Mouse (Mus musculus) Patski (cell line): Measurements from ENCODE around the gene Usp16. TPM values are rescaled to one million over a fixed set of nuclear protein-coding genes. Genes with fewer than 3 reads are reported as not detected.
A peak's percentile ranks its signal among the peaks of the same experiment; 100 is the strongest.

ENCODE experiments used
- ATAC-seq: fragments of 100-300 bp; one replicate; pipeline ENCODE4 v1.8.0; 2021
- CTCF ChIA-PET: fragments of 350-600 bp; sonication (Branson Sonifier 250); formaldehyde crosslinking; loops from one replicate; lab custom pipeline; 2022; ENCODE audit warnings: inconsistent platforms; lab: Charles Lee
- POLR2A ChIA-PET: fragments of 350-600 bp; sonication (Branson Sonifier 250); formaldehyde crosslinking; loops from one replicate; lab custom pipeline; 2022; ENCODE audit warnings: antibody characterized with exemption, inconsistent platforms; lab: Charles Lee
- DNase-seq: peaks from one replicate; pipeline ENCODE4 v3.0.0-alpha.2; 2011; ENCODE audit warnings: low read depth, low spot score
- H3K27me3 ChIP-seq: fragments of 371-371 bp; one replicate; pipeline ENCODE4 v1.5.1; 2021
- CTCF ChIP-seq: fragments of 100-300 bp; IDR thresholded peaks from one replicate; pipeline ENCODE4 v1.5.1; 2021
- in situ Hi-C: fragments of 300-500 bp; cut with MboI; formaldehyde crosslinking; loops from 3 replicates; pipeline ENCODE4 v1.11.1; 2018; ENCODE audit warnings: low pct_unique_long_range_greater_than_20kb, mixed read lengths
- polyA plus RNA-seq: library from polyadenylated mRNA; unstranded; gene quantifications from one replicate; pipeline ENCODE4 v1.2.3, GENCODE M21; 2021

Usp16 gene
- polyA plus RNA-seq, result 60.8 TPM

DNA sequence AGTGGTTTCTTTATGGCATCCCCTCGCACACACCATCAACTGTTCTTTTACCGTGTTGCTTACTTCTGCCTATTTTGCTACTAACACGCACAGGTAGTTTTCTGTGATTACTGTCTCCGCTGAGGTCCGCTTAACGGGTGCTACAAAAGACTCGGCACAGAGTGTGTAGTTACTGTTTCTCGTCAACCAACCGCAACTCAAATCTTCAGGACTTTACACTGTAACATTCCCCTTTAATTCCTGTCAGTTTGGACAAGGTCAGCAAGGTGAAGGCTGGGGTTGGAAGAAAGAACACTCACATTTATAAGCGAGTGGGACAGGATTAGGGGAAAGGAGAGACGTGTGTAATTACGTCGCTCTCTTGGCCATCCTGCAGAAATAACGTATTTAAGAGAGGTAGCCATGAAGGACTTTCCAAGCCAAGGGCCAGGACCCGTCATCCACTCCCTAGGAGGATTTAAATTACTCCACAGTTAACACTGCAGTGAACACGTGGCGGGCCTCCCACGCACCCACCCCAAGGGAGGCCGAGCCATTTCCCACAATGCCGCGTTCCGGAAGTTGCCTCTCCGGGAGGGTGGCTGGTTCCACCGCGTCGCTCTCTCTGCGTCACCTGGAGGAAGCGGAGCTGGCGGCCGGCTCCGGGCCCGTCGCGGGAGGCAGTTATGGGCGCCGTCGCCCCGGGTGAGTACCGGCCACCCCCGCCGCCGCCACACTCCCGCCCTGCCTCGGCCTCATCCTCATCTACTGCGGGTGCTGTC is at the start of gene Usp16:
Gene Usp16, plus strand, starts transcription at position 285 of the 761 bp plus-strand sequence.
- peaks cover 8% of the 10 kb centered on the region for H3K27me3 ChIP-seq
- peak; percentile 97 for ATAC-seq
- CTCF ChIA-PET, result no interaction called here
- in situ Hi-C loops, result no loop called here
- TF ChIP-seq CTCF, result no peak
- POLR2A ChIA-PET, result interaction anchor here (0.6 to 1.9 kb wide), 2 partner anchors 14 to 1191 kb away, joined by 3 to 9 read pairs; partner anchors contain the start of gene Rwdd2b
- peak; percentile 59 for DNase-seq

DNA sequence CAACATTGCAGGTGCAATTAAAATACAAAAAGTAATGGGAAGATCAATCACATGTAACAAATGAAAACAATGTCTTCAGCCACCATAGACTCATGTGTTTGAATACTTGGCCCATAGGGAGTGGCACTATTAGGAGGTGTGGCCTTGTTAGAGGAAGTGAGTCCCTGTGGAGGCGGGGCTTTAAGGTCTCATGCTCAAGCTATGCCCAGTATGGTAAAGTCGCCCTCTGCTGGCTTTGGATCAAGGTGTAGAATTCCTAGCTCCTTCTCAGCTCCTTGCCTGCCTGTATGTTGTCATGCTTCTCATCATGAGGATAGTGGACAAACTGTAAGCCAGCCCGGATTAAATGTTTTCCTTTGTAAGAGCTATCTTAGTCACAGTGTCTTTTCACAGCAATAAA is 49.5 kb upstream of the Usp16 start:
- ChIA-PET CTCF (interaction anchor here (1.1 to 2.0 kb wide), 3 partner anchors 10 to 18 kb away, joined by 3 to 9 read pairs (median 6); no protein-coding TSS in a partner anchor), POLR2A (interaction anchor here (0.7 kb wide), 1 partner anchor 9 kb away, joined by 3 read pairs; no protein-coding TSS in a partner anchor)
- no peak for ATAC-seq
- DNase-seq, result no peak
- peak; percentile 45 for TF ChIP-seq CTCF
- no peaks in the 10 kb centered on the region for H3K27me3 ChIP-seq
- in situ Hi-C loops, result no loop called here

DNA sequence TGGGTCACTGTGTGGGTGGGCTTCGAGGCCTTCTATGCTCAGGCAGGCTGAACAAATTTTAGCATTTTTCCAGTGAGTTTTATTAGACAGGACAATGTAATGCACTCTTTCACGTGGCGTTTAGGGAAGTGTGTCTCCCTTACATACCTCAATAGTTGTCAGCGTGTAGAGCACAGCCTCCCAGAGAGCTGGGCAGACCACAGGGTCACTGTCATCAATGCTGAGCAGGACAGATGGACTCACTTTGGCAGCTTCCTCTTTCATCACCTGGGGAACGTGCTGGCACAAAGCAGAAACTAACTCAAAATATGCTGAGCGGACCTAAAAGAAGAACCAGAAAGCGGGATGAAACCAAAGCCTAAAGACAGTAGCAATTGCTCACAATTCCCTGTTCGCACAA is 33.8 kb upstream of the Usp16 start:
- CTCF ChIA-PET, result interaction anchor here (1.5 kb wide), 1 partner anchor 15 kb away, joined by 3 read pairs; no protein-coding TSS in a partner anchor
- no peaks in the 10 kb centered on the region for H3K27me3 ChIP-seq
- in situ Hi-C loops, result no loop called here
- no peak for TF ChIP-seq CTCF
- DNase-seq (no peak), ATAC-seq (no peak)
- POLR2A ChIA-PET, result no interaction called here

GRCm38 (mm10) chr16:87427516-87427915 is 27.0 kb upstream of the Usp16 start:
- H3K27me3 ChIP-seq, result no peaks in the 10 kb centered on the region
- CTCF ChIA-PET, result no interaction called here
- POLR2A ChIA-PET, result no interaction called here
- in situ Hi-C loops, result no loop called here
- ATAC-seq (no peak), DNase-seq (no peak)
- no peak for TF ChIP-seq CTCF

DNA sequence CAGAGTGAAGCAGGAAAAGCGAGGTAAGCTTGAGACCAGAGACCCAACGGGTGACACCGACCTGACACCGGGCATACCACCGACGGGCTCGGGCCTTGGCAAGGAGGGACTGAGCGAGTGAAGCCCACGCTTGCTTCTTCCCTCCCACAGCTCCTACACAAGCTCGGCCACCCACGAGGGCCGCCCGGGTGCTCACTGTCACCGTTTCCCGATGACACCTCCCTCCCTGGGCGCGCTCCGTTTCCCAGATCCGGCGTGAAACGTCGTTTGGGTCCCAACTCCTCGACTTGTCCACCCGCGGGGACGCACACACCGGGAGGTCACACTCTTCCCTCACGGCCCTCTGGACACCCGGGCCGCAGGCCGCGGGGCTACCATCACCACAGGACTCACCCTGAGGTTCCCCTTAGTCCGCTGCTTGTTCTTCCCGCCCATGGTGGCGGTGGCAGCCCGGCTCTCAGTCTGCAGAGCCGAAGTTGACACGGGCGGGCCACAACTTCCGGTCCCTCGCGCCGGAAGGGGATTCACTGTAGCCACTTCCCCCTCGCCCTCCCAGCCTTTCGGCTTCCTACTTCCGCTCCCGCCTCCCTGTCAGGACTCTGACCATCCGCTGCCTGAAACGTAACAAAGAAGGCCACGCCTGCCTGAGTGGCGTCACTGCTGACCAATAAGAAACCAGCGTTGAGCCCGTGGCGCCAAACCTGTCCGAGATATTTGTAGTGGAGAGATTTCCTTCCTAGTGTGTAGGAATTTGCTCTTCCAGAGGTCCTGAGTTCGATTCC is 22.3 kb upstream of the Usp16 start, which contains the start of gene Ltn1:
Gene Ltn1, minus strand, starts transcription at position 580 of the 782 bp plus-strand sequence.
- in situ Hi-C loops, result no loop called here
- POLR2A ChIA-PET, result interaction anchor here (1.3 kb wide), 1 partner anchor 9 kb away, joined by 3 read pairs; no protein-coding TSS in a partner anchor

GRCm38 (mm10) chr16:87434266-87434665 is 20.2 kb upstream of the Usp16 start:
- no peaks in the 10 kb centered on the region for H3K27me3 ChIP-seq
- TF ChIP-seq CTCF, result no peak
- ATAC-seq, result no peak
- ChIA-PET POLR2A (no interaction called here), CTCF (no interaction called here)
- DNase-seq, result no peak
- in situ Hi-C loops, result no loop called here

More for the DNA sequence above, 22.3 kb upstream of the Usp16 start, which contains the start of gene Ltn1:
- DNase-seq (peak; percentile 93), ATAC-seq (peak; percentile 100)
- TF ChIP-seq CTCF, result no peak
- CTCF ChIA-PET, result interaction anchor here (0.7 kb wide), 1 partner anchor 9 kb away, joined by 3 read pairs; the partner anchor contains the start of gene Rwdd2b
- no peaks in the 10 kb centered on the region for H3K27me3 ChIP-seq

DNA sequence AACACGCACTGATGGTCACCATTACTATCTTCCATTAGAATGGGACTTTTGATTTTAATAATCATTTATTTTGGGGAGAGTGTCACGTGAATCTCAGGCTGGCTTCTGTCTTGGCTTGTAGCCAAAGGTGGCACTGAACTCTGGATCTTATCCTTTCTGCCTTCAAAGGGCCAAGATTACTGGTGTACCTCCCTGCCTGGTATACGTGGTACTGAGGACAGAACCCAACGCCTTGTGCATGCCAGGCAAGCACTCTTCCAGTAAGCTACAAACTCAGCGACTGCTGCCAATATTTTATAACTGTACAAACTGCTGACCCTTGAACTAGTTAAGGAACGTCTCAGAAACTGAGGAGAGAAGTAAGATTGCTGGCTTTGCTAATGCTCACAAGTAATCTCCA is 19.6 kb upstream of the Usp16 start:
- H3K27me3 ChIP-seq, result no peaks in the 10 kb centered on the region
- ChIA-PET POLR2A (no interaction called here), CTCF (no interaction called here)
- TF ChIP-seq CTCF, result no peak
- in situ Hi-C loops, result no loop called here
- no peak for DNase-seq
- ATAC-seq, result no peak

DNA sequence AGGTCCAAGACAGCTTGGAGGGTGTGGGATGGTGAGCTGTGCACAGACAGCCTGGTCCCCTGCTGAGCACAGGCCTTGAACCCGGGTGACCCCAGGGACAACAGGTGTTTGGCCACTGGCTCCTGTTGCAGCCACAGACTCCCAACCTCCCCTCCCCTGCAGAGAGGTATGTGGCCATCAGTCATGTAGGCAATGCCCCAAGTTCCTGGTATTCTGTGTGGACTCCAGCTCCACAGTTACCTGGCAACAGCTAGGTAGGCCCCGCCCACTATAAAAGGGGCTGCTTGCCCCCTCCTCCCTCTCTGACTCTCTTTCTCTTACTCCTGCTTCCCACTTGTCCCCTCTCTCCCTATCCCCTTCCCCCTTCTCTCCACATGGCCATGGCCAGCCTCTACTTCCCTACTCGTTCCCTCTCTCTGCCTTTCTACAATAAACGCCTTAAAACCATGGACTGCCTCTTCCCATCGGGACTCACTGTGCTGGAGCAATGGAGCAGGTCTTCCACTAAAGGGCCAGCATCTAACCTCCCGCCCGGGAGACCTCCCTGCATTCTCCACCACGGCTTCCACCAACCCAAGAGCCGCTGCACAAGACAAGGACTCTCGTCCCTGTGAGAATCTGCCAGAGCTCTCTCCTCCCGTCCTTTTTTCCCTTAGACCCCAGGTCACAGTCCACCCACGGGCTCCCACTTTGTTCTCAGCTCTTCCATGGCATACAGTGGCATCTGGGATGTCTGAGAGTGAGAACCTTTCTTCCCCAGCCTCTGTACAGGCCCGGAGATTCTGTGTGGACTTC is 18.9 kb upstream of the Usp16 start:
- H3K27me3 ChIP-seq, result no peaks in the 10 kb centered on the region
- CTCF ChIA-PET, result no interaction called here
- TF ChIP-seq CTCF, result no peak
- no peak for DNase-seq
- in situ Hi-C loops, result no loop called here
- no peak for ATAC-seq
- POLR2A ChIA-PET, result no interaction called here

- ChIA-PET CTCF (no interaction called here), POLR2A (no interaction called here)
- in situ Hi-C loops, result no loop called here
- no peak for ATAC-seq
- no peak for DNase-seq
- TF ChIP-seq CTCF, result no peak
- no peaks in the 10 kb centered on the region for H3K27me3 ChIP-seq
Observed at GRCm38 (mm10) chr16:87437096-87437495, 17.4 kb upstream of the Usp16 start.

DNA sequence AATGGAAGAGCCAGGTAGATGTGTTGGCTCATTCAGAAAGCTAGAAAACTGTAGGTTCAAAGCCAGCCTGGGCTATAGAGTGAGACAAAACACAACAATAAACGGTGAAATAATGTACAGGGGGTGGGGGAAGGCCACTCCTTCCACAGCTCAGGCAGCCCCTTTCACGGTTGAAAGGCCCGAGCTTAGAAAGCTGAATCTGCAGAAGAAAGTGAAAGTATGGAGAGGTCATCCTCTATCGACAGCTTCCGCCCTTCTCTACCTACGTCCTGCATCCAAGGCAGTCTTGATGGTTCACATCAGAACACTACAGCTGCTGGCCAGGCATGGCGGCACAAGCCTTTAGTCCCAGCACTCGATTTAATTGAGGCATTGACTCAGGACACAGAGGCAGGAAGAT is 15.8 kb upstream of the Usp16 start:
- ChIA-PET POLR2A (no interaction called here), CTCF (interaction anchor here (0.8 kb wide), 1 partner anchor 12 kb away, joined by 3 read pairs; no protein-coding TSS in a partner anchor)
- no peaks in the 10 kb centered on the region for H3K27me3 ChIP-seq
- in situ Hi-C loops, result no loop called here
- DNase-seq (no peak), ATAC-seq (no peak)
- TF ChIP-seq CTCF, result no peak
